Mouse (Mus musculus): ENCODE data around the gene Dusp3. TPM values are rescaled to one million over a fixed set of nuclear protein-coding genes. Genes with fewer than 3 reads are reported as not detected.

Gene Dusp3
- total RNA-seq (2021), result 100 to 1,000 TPM; 145 to 170 TPM

- intact Hi-C loops (cut with DNase I), result loop anchor here (1.0 to 5.0 kb wide), 2 partner anchors 53 to 150 kb away; no protein-coding TSS in a partner anchor
Measured at GRCm38 (mm10) chr11:101986913-101987312, at the start of gene Dusp3. TSS of gene Dusp3 (minus strand) at chr11:101987013.

GRCm38 (mm10) chr11:102036336-102036735, 49.5 kb upstream of the Dusp3 start:
- no peak for DNase-seq
- intact Hi-C loops (cut with DNase I), result no loop called here

More at GRCm38 (mm10) chr11:101986913-101987312, at the start of gene Dusp3:
- DNase-seq, result no peak

- no peak for DNase-seq
- intact Hi-C loops (cut with DNase I), result no loop called here
Measured at GRCm38 (mm10) chr11:102035456-102035960, 48.7 kb upstream of the Dusp3 start.

- DNase-seq, result no peak
- intact Hi-C loops (cut with DNase I), result no loop called here
Measured at GRCm38 (mm10) chr11:102034887-102035286, 48.1 kb upstream of the Dusp3 start.

- DNase-seq, result no peak
- intact Hi-C loops (cut with DNase I), result no loop called here
Measured at GRCm38 (mm10) chr11:102033055-102033591, 46.3 kb upstream of the Dusp3 start.

DNA sequence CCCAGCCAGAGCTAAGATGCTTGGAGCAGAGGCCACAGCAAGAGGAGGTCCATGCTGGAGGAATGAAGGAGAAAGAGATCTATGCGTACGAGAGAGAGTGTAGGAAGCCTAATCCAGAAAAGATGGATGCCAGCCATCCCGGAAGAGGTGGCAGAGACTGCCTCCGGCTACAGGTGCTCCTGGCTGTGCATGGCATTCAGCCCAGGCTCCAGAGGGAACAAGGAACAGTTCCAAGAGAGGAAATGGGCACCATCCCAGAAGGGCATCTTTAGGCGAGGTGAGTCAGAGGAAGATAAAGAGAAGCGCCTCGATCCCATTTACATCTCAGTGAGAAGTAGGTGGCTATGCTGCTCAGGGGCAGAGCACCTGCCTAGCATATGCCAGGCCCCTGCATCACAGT, 44.3 kb upstream of the Dusp3 start:
- DNase-seq, result no peak
- intact Hi-C loops (cut with DNase I), result no loop called here

DNA sequence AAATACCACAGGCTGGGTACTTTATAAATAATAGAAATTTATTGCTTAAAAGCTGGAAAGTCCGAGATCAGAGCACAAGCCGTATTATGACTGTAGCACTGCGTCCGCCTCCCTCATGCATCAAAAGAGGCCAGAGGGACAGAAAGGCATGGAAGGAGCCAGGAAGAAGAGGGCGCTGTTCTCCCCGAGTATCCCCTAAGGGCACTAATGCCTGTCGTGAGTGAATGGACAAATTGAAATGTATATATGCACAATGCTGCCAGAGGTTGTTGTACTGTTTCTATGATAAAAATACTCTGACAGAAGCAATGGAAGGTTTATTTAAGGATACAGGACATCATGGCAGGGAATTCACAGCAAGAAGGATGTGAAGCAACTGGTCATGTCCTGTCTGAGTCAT, 43.2 kb upstream of the Dusp3 start:
- DNase-seq, result no peak
- intact Hi-C loops (cut with DNase I), result no loop called here

- intact Hi-C loops (cut with DNase I), result no loop called here
- DNase-seq, result no peak
Measured at GRCm38 (mm10) chr11:102029304-102029703, 42.5 kb upstream of the Dusp3 start.

GRCm38 (mm10) chr11:102028087-102028816, 41.4 kb upstream of the Dusp3 start, which contains the start of gene Mpp3:
TSS of gene Mpp3 (minus strand) at chr11:102028461.
- intact Hi-C loops (cut with DNase I), result no loop called here
- no peak for DNase-seq

DNA sequence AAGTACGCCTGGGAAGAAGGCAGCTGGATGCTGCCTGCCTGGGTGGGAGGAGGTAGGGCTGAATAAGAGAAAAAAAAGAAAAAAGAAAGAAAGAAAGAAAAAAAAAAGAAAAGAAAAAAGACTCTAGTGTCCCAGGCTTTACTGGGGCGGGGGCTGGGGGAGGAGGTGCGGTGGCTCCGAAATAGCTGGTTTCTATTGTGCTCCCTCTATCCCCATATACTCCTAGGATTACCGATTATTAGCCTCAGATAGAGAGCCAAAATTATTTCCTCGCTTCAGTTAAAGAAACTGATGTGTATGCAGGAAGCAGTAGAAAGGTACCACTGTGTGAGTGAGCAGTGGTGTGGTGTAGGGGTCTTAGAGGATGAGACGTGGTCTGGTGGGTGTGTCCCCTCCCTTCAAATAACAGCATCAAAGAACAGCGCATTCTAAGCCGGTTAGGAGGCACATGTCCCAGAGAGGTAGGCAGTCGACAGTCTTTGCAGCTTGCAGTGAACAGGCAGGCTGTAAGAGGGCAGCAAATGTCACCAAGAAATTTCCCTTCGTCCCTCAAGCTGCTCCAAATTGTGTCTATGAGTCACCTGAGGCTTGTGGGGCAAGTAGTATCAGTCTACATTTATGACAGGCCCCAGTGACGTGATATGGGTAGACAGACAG, 40.7 kb upstream of the Dusp3 start:
- intact Hi-C loops (cut with DNase I), result no loop called here
- no peak for DNase-seq

DNA sequence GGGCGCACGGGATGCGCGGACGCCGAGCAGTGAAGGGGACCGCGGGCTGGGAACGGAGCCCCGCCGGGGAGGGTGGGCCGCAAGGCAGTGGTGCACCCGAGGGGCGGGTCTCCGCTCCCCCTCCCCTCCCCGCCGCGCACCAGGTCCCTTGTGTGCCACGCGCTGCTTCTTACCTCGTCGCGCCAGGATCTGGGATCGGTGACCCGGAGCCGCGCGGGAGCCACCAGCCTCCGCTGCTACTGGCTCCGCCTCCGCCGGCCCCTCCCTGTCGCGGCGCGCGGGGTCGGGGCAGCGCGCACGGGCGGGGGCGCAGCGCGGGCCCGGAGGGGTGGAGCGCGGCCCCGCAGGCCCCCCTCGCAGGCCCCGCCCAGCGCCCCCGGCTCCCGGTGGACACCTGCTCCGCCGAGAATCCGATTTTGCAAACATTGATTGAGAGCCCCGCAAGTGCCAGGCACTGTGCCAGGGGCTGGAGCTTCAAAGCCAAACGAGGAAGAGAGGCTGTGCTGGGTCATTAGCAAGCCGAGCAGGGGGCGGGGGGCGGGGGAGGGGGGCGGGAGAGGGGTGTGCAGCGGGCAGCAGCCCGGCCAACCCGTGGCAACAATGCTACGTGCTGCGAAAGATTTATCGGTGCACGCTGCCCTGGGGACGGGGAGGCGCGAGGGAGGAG, 40.0 kb upstream of the Dusp3 start:
- intact Hi-C loops (cut with DNase I), result no loop called here
- DNase-seq, result peak; percentile 69 to 71

DNA sequence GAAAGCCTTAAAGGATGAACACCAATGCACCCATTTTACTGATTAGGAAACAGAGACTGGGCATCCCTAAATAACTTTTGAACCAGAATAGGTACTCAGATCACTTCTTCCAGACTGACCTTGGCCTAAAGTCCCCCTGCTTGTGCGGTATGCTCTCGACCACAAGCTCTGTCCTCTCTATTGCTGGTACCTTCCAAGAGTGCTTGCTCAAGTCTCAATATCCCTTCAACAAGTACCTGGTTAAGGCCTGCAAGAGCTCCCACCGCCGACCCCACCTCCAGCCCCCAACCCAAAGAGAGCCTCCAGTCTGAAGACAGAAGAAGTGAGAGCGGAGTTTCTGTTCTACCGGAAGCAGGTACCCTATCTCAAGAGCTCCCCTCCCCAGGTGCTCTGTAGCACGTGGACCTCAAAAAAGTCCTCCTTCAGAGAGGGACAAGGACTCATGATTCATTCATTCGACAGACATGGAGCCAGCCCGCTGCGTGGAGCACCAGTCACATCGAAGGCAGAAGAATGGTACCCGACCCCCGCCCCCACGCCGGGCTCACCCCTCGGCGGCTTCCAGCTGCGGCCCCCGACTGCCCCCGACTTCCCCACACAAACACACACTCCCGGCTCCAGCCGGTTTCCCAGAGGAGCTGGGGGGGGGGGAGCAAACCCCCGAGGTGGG, 39.3 kb upstream of the Dusp3 start:
- no peak for DNase-seq

DNA sequence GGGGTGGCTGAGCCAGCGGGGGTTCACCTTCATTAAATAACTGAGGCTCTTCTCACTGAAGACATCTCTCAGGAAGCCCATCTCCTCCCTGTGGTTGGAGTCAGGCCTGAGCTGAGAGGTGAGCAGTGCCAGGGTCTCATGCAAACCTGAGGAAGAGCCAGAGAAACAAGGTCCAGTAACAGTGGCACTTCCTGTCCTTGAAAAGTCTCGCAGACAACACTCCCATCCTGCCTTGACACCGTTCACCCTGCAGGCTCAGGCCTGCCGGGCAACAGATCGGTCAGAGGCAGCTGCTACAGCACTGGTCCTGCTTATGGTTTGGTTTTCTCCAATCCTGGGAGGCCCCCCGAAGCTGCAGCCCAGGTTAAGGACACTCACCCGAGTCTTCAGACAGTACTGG, 38.5 kb upstream of the Dusp3 start:
- DNase-seq, result no peak
- intact Hi-C loops (cut with DNase I), result no loop called here

More for the DNA sequence above, 39.3 kb upstream of the Dusp3 start:
- intact Hi-C loops (cut with DNase I), result no loop called here

DNA sequence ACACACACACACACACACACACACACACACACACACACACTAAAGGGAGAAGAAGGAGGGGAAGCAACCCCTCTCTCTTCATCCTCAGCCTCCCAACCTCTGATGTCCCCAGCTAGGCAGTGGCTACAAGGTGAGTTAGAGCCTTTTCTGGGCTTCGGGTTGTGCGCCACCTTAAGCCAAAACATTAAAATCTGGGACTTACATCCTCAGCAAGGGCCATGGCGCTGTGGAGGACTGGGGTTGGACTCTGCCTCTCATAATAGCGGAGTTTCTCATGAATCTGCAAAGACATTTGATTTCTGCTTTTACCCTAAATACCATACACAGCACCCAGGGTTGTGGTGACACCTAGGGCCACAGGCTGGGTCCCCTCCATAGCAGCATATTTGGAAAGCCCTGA, 38.1 kb upstream of the Dusp3 start:
- intact Hi-C loops (cut with DNase I), result no loop called here

DNA sequence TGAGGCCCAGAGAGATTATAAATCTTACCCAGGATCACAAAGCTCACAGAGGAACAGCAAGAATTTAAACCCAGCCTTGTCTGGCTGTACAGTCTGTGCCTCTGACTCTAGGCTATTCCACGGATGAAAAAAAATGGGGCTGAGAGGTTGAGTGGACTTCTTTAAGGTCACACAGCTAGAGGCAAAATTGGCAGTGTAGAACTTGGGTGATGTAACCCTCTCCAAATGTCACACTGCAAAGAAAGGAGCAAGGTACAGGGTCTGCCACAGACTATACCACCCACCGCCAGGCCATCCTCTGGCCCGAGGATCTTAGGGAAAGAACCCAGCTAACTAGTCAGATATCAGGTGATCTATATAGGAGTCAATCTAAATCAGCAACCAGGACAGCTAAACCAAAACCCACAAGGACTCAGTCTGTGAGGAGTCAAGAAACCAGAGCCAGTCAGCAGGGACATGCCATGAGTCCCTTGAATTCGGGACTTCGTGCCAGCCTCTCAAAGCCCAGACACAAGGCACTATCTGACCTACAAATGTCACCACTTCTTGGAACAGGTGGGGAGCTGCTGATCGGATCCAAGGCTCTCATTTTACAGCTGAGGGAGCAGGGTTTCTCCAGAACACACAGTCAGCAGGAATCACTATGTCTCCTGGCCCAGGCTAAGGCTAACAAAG, 37.4 kb upstream of the Dusp3 start:
- intact Hi-C loops (cut with DNase I), result no loop called here
- no peak for DNase-seq

More for the DNA sequence above, 38.1 kb upstream of the Dusp3 start:
- DNase-seq, result no peak

- intact Hi-C loops (cut with DNase I), result no loop called here
- no peak for DNase-seq
Measured at GRCm38 (mm10) chr11:102023406-102023805, 36.6 kb upstream of the Dusp3 start.

DNA sequence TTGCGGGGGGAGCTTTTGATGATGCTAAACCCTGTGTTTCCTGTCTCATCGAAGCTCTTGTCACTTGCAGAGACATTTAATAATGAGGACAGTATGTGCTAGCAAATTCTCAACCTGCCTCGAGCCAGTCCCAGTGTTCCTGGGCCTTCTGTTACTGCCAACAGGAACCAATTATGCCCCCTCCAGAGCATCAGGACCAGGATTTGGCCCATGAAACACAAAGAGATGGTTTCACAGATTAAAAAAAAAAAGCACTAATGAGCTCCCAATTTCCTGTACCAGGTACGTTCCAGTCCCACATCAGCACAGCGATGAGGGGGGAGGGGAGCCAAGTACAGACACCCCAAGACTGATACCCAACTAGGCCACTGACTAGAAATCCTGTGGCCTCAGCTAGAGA, 34.4 kb upstream of the Dusp3 start:
- intact Hi-C loops (cut with DNase I), result no loop called here
- DNase-seq, result no peak

- DNase-seq, result no peak
- intact Hi-C loops (cut with DNase I), result no loop called here
Measured at GRCm38 (mm10) chr11:102019736-102020135, 32.9 kb upstream of the Dusp3 start.

GRCm38 (mm10) chr11:102016136-102016535, 29.3 kb upstream of the Dusp3 start:
- intact Hi-C loops (cut with DNase I), result no loop called here
- peak; percentile 69 to 75 for DNase-seq

DNA sequence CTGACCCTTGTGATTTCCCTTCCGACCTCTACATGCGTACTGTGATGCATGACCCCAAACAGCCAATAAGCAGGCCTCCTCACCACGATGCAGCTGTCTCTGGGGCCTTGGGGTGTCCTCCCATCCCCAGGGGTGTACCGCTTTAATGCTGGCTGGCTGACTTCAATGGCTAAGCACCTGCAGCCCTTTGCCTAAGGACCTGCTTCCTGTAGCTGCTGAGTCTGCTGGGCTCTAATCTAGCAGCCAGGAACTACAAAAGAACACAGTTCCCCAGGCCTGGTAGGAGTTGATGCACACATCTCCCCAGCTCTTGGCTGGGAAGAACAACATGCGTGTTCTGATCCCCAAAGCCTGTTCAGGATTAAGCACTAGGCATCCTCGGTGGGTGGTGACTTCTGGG, 28.7 kb upstream of the Dusp3 start:
- intact Hi-C loops (cut with DNase I), result no loop called here
- no peak for DNase-seq

All from heart, postnatal 10 days (tissue).